Comparison of ENCODE assay signal across 12 mouse cellular contexts in genomic region chr6:116004716-116005115, GRCm38 (mm10). TPM values are rescaled to one million over a fixed set of nuclear protein-coding genes. Genes with fewer than 3 reads are reported as not detected.
A peak's percentile ranks its signal among the peaks of the same experiment; 100 is the strongest.
DNase-seq lines count a peak whose midpoint lies in the region; ATAC-seq and TF ChIP-seq lines count a peak whose summit lies in the region.
"Had no signal": no experiment of that assay in that cellular context is flagged by ENCODE, and none has a peak within 500 bp of the region (broad histone marks: within the 10 kb centered on the region; RNA-seq: fewer than 3 reads in every experiment).

No protein-coding gene starts in this region.

- no peak overlapping the region for H3K9ac ChIP-seq in liver, adult 2 months (ENCODE audit: low read depth, low read length)
- H3K9ac ChIP-seq in heart, embryonic 13.5 days = peak overlapping the region; percentile 59; the same call in 1 of the 2 replicates
- H3K9ac ChIP-seq in liver, postnatal 0 days (replicated peaks) = no peak overlapping the region

- TF ChIP-seq EP300 in liver, postnatal 0 days (IDR thresholded peaks at IDR 0.05; ENCODE audit: low read depth) = no peak

- no peak for TF ChIP-seq POLR2A in liver, adult 2 months (IDR thresholded peaks at IDR 0.05; ENCODE audit: extremely low read depth, insufficient read depth, low read length)

- H3K79me2 ChIP-seq in liver, adult 2 months (ENCODE audit: control insufficient read depth, insufficient read depth, low read length) = no peaks in the 10 kb centered on the region

- H3K4me1 ChIP-seq in liver, adult 2 months (ENCODE audit: control insufficient read depth, insufficient read depth, low read length) = peaks cover 4% of the 10 kb centered on the region; the same call in 1 of the 2 replicates
- peaks cover 52% of the 10 kb centered on the region for H3K4me1 ChIP-seq in embryonic facial prominence, embryonic 10.5 days
- H3K4me1 ChIP-seq in heart, embryonic 13.5 days = peaks cover 53% of the 10 kb centered on the region
- peaks cover 22% of the 10 kb centered on the region for H3K4me1 ChIP-seq in liver, postnatal 0 days (ENCODE audit: insufficient read depth)

- no peaks in the 10 kb centered on the region for H3K36me3 ChIP-seq in liver, adult 2 months (ENCODE audit: control insufficient read depth, insufficient read depth, low read length)
- H3K36me3 ChIP-seq in embryonic facial prominence, embryonic 10.5 days (replicated peaks) = no peaks in the 10 kb centered on the region
- H3K36me3 ChIP-seq in heart, embryonic 13.5 days = no peaks in the 10 kb centered on the region
- H3K36me3 ChIP-seq in liver, postnatal 0 days (replicated peaks; ENCODE audit: insufficient read depth, low read length) = no peaks in the 10 kb centered on the region
- H3K36me3 ChIP-seq: G1E had no signal

- TF ChIP-seq CTCF in liver, adult 2 months (IDR thresholded peaks at IDR 0.05; ENCODE audit: low read depth, low read length) = no peak
- no peak for TF ChIP-seq CTCF in liver, postnatal 0 days (IDR thresholded peaks at IDR 0.05; ENCODE audit: low read depth)

- DNase-seq in liver, adult 2 months (ENCODE audit: extremely low read depth, low read depth, low spot score) = no peak
- DNase-seq in liver = no peak
- DNase-seq in embryonic facial prominence, embryonic 10.5 days (ENCODE audit: low spot score) = no peak
- no peak for DNase-seq in liver, postnatal 0 days
- no peak for DNase-seq in right cerebral cortex, postnatal 36 days (ENCODE audit: low spot score in 2 of 2)
- DNase-seq in urinary bladder, postnatal 10 days (ENCODE audit: low spot score) = no peak
- DNase-seq: spleen, adult 18-20 months had no signal

- H3K27ac ChIP-seq in liver, adult 2 months (replicated peaks; ENCODE audit: insufficient read depth, low read depth, low read length) = peak overlapping the region; percentile 91
- peak overlapping the region; percentile 57 for H3K27ac ChIP-seq in embryonic facial prominence, embryonic 10.5 days (replicated peaks)
- H3K27ac ChIP-seq in heart, embryonic 13.5 days (replicated peaks) = peak overlapping the region; percentile 86
- peak overlapping the region; percentile 77 for H3K27ac ChIP-seq in liver, postnatal 0 days (ENCODE audit: low read depth)

- no peaks in the 10 kb centered on the region for H3K9me3 ChIP-seq in embryonic facial prominence, embryonic 10.5 days
- no peaks in the 10 kb centered on the region for H3K9me3 ChIP-seq in heart, embryonic 13.5 days
- no peaks in the 10 kb centered on the region for H3K9me3 ChIP-seq in liver, postnatal 0 days (ENCODE audit: low read length)
- H3K9me3 ChIP-seq: G1E had no signal

- H3K4me2 ChIP-seq in heart, embryonic 13.5 days = no peak overlapping the region
- 0 out of 2 replicates have a peak overlapping the region, but pooled peaks have one; percentile 30 for H3K4me2 ChIP-seq in liver, postnatal 0 days (ENCODE audit: low read depth, low read length)

- H3K4me3 ChIP-seq in liver, adult 2 months (ENCODE audit: insufficient read depth, low read depth, low read length) = no peak overlapping the region
- no peak overlapping the region for H3K4me3 ChIP-seq in embryonic facial prominence, embryonic 10.5 days
- H3K4me3 ChIP-seq in heart, embryonic 13.5 days = no peak overlapping the region
- no peak overlapping the region for H3K4me3 ChIP-seq in liver, postnatal 0 days (ENCODE audit: low read depth, low read length)

- no peak for ATAC-seq in heart, embryonic 13.5 days (ENCODE audit: extremely low read depth, insufficient number of reproducible peaks, low FRiP score, low TSS enrichment)
- ATAC-seq in liver, postnatal 0 days = no peak

- 79% methylated on average over 6 of the region's 6 CpGs for WGBS in liver, adult 2 months
- WGBS in embryonic facial prominence, embryonic 10.5 days = 86% methylated on average over 6 of the region's 6 CpGs
- 87% methylated on average over 6 of the region's 6 CpGs for WGBS in heart, embryonic 13.5 days
- WGBS in liver, postnatal 0 days (ENCODE audit: insufficient replicate concordance) = 76% methylated on average over 6 of the region's 6 CpGs

- no peaks in the 10 kb centered on the region for H3K27me3 ChIP-seq in liver, adult 2 months (ENCODE audit: control insufficient read depth, insufficient read depth, low read length)
- peaks cover 24% of the 10 kb centered on the region for H3K27me3 ChIP-seq in embryonic facial prominence, embryonic 10.5 days (replicated peaks; ENCODE audit: low read depth, poor library complexity, severe bottlenecking)
- no peaks in the 10 kb centered on the region for H3K27me3 ChIP-seq in heart, embryonic 13.5 days (replicated peaks)
- H3K27me3 ChIP-seq in liver, postnatal 0 days (ENCODE audit: insufficient read depth, low read length) = no peaks in the 10 kb centered on the region

RNA-seq across cellular contexts. Expression of gene Plxnd1, which starts 9.9 kb away (rescaled TPM):
- 12.4 and 17.4 TPM in 2 replicates for total RNA-seq in liver, adult 2 months (2014; rRNA removed)
- polyA plus RNA-seq in liver, adult 2 months (2012; rRNA removed) = 12.1 and 18.4 TPM in 2 replicates
- polyA plus RNA-seq in embryonic facial prominence, embryonic 10.5 days (2016; fragmentation: Nextera tagmentation; extraction: Ambion mirVana) = 26.8 and 28.1 TPM in 2 replicates
- polyA plus RNA-seq in heart, embryonic 13.5 days (2015; fragmentation: Nextera tagmentation; extraction: Ambion mirVana) = 39.6 and 43.5 TPM in 2 replicates
- polyA plus RNA-seq in liver, postnatal 0 days (2015; fragmentation: Nextera tagmentation; extraction: Ambion mirVana) = 8.5 and 8.7 TPM in 2 replicates

RNA-seq across cellular contexts. Expression of gene H1foo, which starts 60.0 kb away (rescaled TPM):
- total RNA-seq in liver, adult 2 months (2014; rRNA removed) = not detected in 2 replicates
- polyA plus RNA-seq in liver, adult 2 months (2012; rRNA removed) = not detected in 2 replicates
- polyA plus RNA-seq in embryonic facial prominence, embryonic 10.5 days (2016; fragmentation: Nextera tagmentation; extraction: Ambion mirVana) = not detected in 2 replicates
- polyA plus RNA-seq in heart, embryonic 13.5 days (2015; fragmentation: Nextera tagmentation; extraction: Ambion mirVana) = not detected in 2 replicates
- not detected in 2 replicates for polyA plus RNA-seq in liver, postnatal 0 days (2015; fragmentation: Nextera tagmentation; extraction: Ambion mirVana)
- total RNA-seq: G1E; heart, adult 18-20 months; layer of hippocampus, adult 8-10 months; megakaryocyte-erythroid progenitor cell, adult 5-6 weeks had no signal
- polyA plus RNA-seq: G1E had no signal
